ENCODE assay signal across 8 mouse cellular contexts in the genomic region with DNA sequence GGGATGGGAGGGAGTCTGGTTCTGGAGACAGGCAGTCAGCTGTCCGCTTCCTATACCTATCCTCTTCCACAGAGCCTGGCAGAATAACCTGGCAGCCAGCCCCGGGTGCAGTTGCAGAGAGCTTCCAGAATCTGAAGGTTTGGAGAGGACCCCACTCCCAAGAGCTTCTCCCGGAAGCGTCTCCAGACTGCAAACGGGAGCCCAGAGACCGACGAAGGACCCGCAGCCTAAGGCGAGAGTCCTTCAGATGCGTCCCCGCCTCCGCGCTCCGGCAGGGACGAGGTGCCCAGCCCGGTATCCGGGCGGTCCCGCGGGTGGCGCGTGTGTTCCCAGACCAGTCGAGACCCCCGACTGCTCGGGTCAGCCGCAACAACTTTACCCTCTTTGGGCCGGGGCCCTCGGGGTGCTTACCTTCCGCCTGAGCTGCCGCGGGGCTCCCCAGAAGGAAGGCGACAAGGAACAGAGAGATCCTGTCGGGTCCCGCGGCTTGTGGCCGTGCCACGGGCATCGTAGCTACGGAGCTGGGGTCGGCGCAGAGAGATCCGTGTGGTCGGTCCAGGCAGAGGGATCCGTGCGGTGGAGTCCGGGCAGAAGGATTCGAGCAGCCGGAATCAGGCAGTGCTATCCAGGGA. TPM values are rescaled to one million over a fixed set of nuclear protein-coding genes. Genes with fewer than 3 reads are reported as not detected.
DNase-seq lines count a peak whose midpoint lies in the region; ATAC-seq and TF ChIP-seq lines count a peak whose summit lies in the region.

No protein-coding gene starts in this region.

- no peak for ATAC-seq in heart, embryonic 11.5 days (replicated peaks; ENCODE audit: insufficient number of reproducible peaks, low FRiP score, low TSS enrichment)
- ATAC-seq in embryonic facial prominence, embryonic 15.5 days (ENCODE audit: insufficient number of reproducible peaks, low FRiP score, low TSS enrichment, low read depth): no peak
- no peak for ATAC-seq in CD4-positive, CD25-positive, alpha-beta regulatory T cell, adult 4 months

- H3K9ac ChIP-seq in heart, embryonic 11.5 days (ENCODE audit: low read depth, low read length): no peak overlapping the region
- H3K9ac ChIP-seq in embryonic facial prominence, embryonic 15.5 days: no peak overlapping the region

- no peak for TF ChIP-seq CTCF in thymus, adult 2 months (IDR thresholded peaks at IDR 0.05; ENCODE audit: borderline replicate concordance, control insufficient read depth, extremely low read depth, insufficient read depth, low read length, poor library complexity)

- WGBS in heart, embryonic 11.5 days (ENCODE audit: insufficient replicate concordance): under 1% methylated on average over 46 of the region's 48 CpGs
- 1% methylated on average over 48 of the region's 48 CpGs for WGBS in embryonic facial prominence, embryonic 15.5 days
- WGBS in thymus, adult 2 months: 7% methylated on average over 48 of the region's 48 CpGs

- DNase-seq in heart, adult 9 months (ENCODE audit: low spot score in 2 of 2): no peak
- peak; percentile 80 for DNase-seq in brain, adult 2 months (ENCODE audit: low read depth, low spot score)
- peak; percentile 66 to 69 for DNase-seq in left cerebral cortex, postnatal 36 days (ENCODE audit: low spot score in 2 of 2)
- peak; percentile 67 for DNase-seq in right cerebral cortex, postnatal 25 days
- no peak for DNase-seq in thymus, adult 2 months

- no peak overlapping the region for H3K27ac ChIP-seq in heart, embryonic 11.5 days (ENCODE audit: low read depth, low read length)
- H3K27ac ChIP-seq in embryonic facial prominence, embryonic 15.5 days (replicated peaks): no peak overlapping the region
- no peak overlapping the region for H3K27ac ChIP-seq in thymus, adult 2 months (ENCODE audit: control insufficient read depth, insufficient read depth, low read length)

- H3K27me3 ChIP-seq in heart, embryonic 11.5 days (ENCODE audit: control insufficient read depth, insufficient read depth, low read length): peaks cover 72% of the 10 kb centered on the region
- peaks cover 75% of the 10 kb centered on the region for H3K27me3 ChIP-seq in embryonic facial prominence, embryonic 15.5 days
- H3K27me3 ChIP-seq in thymus, adult 2 months (ENCODE audit: control insufficient read depth, insufficient read depth, low read length): peaks cover 2% of the 10 kb centered on the region; the same call in 1 of the 2 replicates

- peak overlapping the region; percentile 68 for H3K4me2 ChIP-seq in heart, embryonic 11.5 days
- H3K4me2 ChIP-seq in embryonic facial prominence, embryonic 15.5 days (replicated peaks): peak overlapping the region; percentile 72

- H3K4me3 ChIP-seq in heart, embryonic 11.5 days (ENCODE audit: low read depth, low read length): peak overlapping the region; percentile 39
- peak overlapping the region; percentile 43 for H3K4me3 ChIP-seq in embryonic facial prominence, embryonic 15.5 days (replicated peaks)
- no peak overlapping the region for H3K4me3 ChIP-seq in thymus, adult 2 months (ENCODE audit: control insufficient read depth, insufficient read depth, low read length)

- no peak for TF ChIP-seq POLR2A in thymus, adult 2 months (IDR thresholded peaks at IDR 0.05; ENCODE audit: control insufficient read depth, extremely low read depth, insufficient read depth, low read length, poor library complexity)

- H3K9me3 ChIP-seq in heart, embryonic 11.5 days (replicated peaks; ENCODE audit: control insufficient read depth, low read length): no peaks in the 10 kb centered on the region
- no peaks in the 10 kb centered on the region for H3K9me3 ChIP-seq in embryonic facial prominence, embryonic 15.5 days (replicated peaks)

- no peaks in the 10 kb centered on the region for H3K4me1 ChIP-seq in heart, embryonic 11.5 days (ENCODE audit: control insufficient read depth, insufficient read depth, low read length)
- peaks cover 22% of the 10 kb centered on the region for H3K4me1 ChIP-seq in embryonic facial prominence, embryonic 15.5 days
- no peaks in the 10 kb centered on the region for H3K4me1 ChIP-seq in thymus, adult 2 months (replicated peaks; ENCODE audit: control insufficient read depth, insufficient read depth, low read length)

- intact Hi-C loops in left cerebral cortex, postnatal 36 days (cut with DNase I): loop anchor here (5.0 to 10.0 kb wide), 4 partner anchors 71 to 478 kb away; no protein-coding TSS in a partner anchor

- no peaks in the 10 kb centered on the region for H3K36me3 ChIP-seq in heart, embryonic 11.5 days (ENCODE audit: control insufficient read depth, insufficient read depth, low read length)
- H3K36me3 ChIP-seq in embryonic facial prominence, embryonic 15.5 days: no peaks in the 10 kb centered on the region
- H3K36me3 ChIP-seq in thymus, adult 2 months (ENCODE audit: control insufficient read depth, insufficient read depth, low read length): no peaks in the 10 kb centered on the region

RNA-seq across cellular contexts. Expression of gene Sez6l, which starts 0.5 kb away (rescaled TPM):
- polyA plus RNA-seq in heart, embryonic 11.5 days (2014; fragmentation: Nextera tagmentation; extraction: Ambion mirVana): 0.10 TPM in 1 of 2 replicates, not detected in the other
- polyA plus RNA-seq in embryonic facial prominence, embryonic 15.5 days (2015; fragmentation: Nextera tagmentation; extraction: Ambion mirVana): 1.3 and 1.4 TPM in 2 replicates
- total RNA-seq in left cerebral cortex, postnatal 36 days (2021): 100 to 1,000 TPM; 163 to 173 TPM
- 1.5 and 1.8 TPM in 2 replicates for polyA plus RNA-seq in thymus, adult 2 months (2012; rRNA removed)
- polyA plus RNA-seq in CD4-positive, CD25-positive, alpha-beta regulatory T cell, adult 4 months (2017; shearing (Covaris generic)): not detected

Comparison
In these comparisons a context has a peak if more than half of its experiments do, and no peak if none do; other contexts are left out.
1. DNase-seq: peak in brain, adult 2 months (single experiment), left cerebral cortex, postnatal 36 days (2 of 2) and right cerebral cortex, postnatal 25 days (single experiment); none in heart, adult 9 months (0 of 2) and thymus, adult 2 months (single experiment).